Mouse (Mus musculus) embryo, embryonic 11.5 days (tissue): ENCODE data around the gene Mup12.
"Not testable (repeated sequence)": the region's sequence is repeated elsewhere in the genome, so short reads cannot be mapped to it uniquely, and the experiment has no call there.

ENCODE experiments used
- DNase-seq: peaks from one replicate; pipeline ENCODE4 v3.0.0-alpha.2; 2012; ENCODE audit warnings: low read depth, low spot score

The Mup12 gene

DNA sequence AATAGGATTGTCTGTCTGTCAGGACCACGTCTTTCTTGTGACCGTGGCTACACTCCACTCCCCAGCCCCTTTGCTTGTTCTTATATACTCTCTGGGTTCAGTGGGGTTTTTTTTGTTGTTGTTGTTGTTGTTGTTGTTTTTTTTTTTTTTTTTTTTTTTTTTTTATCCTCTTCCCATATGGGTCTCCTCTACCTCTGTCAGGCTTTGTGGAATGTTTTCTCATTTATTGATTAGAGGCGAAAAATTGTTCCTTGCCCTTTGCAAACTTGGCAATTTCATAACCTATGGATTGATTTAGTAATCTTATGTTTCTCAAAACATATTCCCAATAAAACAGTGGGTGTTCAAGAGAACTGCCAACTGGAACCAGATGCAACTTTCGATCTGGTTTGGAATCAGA lies at the start of gene Mup12:
TSS of gene Mup12 (minus strand) at position 101 of the 400 bp plus-strand sequence.
- DNase-seq, result not testable (repeated sequence)
